Mouse (Mus musculus): ENCODE data around the gene Amdhd2.
"Not testable (repeated sequence)": the region's sequence is repeated elsewhere in the genome, so short reads cannot be mapped to it uniquely, and the experiment has no call there.

Gene Amdhd2

DNA sequence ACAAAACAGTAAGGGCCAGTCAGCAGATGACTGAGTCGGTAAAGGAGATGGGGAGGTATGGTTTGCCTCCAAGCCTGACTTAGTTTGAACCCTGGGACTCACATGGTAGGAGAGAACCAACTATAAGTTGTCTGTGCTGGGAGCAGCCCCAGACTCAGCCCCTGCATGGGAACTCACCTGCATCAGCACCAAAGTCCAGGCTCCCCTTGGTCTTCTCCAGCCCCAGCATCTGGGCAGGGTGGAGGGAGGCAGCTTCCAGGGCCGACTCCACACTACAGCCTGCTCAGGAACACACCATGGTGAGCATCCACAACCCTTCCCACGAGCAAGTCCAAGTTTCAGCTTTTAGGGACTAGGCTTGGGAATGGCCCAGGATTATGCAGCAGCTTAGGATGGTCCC, 7.2 kb downstream of the Amdhd2 start:
- no peak for DNase-seq (ENCODE audit: low read depth, low spot score)

DNA sequence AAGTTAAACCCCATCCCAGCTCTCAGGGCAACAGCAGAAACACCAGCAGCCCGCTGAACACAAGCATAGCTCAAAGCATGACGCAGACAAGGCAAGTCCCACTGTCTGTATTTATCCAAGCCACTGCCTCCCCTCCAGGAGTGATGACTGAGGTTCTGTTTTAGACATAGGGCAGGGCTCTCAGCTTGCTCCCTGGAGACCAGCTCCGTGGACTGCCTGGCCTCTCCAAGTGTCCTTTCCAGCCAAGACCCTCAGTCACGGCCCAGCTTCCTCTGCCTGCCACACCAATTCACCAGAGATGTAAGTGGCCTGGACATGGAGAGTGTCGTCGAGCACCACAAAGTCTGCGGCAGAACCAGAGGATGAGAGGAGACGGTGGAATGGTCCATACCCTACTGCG, 7.8 kb downstream of the Amdhd2 start:
- no peak for DNase-seq (ENCODE audit: low read depth, low spot score)

DNA sequence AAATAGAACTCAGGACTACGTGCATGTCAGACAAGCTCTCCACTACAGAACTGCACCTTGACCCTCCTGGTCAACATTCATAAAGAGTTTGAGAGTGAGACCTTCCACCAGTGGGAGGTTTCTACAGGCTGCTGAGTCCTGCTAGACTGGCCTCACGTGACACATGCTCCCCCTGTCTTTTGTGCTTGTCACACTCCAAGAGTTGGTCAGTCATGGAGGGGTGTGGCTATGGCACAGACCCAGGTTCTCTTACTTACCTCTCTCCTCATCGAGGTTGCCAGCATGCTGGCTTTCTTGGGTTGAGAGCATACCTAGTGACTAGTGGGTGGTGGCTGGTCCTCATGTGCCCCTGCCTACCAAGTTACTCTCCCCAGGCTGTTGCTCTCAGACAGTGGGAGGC, 9.1 kb downstream of the Amdhd2 start:
- DNase-seq (ENCODE audit: low read depth, low spot score): no peak

DNA sequence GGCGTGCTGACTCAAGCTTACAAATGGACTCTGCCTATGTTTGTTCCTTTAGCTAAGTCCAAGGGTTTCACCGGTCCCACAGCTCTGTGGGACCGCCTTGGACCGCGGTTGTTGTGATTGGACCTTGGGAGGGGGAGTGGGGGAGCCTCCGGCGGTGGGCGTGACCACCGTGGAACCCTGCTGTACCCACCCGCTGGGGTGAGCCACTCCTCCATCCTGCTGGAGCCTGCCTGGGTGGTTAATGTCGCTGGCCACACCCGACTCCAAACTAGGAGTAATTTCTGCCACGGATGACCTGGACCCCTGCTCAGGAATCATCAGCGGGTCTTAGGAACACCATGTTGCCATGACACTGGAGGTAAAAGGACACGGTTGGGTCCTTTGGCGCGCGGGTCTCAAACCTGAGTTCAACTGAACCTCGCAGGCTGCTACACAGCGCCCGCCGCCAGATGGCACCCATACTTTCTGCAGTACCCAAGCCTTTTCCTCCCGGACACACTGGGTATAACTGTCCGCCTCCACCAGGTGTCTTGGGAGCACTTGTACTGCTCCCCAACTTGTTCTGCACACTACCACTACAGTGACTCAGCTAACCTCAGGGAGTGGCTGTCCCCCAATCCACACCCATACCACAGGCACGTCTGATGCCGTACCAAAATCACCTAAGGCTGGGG, 11.5 kb downstream of the Amdhd2 start:
- DNase-seq (ENCODE audit: low read depth, low spot score): peak; percentile 83

DNA sequence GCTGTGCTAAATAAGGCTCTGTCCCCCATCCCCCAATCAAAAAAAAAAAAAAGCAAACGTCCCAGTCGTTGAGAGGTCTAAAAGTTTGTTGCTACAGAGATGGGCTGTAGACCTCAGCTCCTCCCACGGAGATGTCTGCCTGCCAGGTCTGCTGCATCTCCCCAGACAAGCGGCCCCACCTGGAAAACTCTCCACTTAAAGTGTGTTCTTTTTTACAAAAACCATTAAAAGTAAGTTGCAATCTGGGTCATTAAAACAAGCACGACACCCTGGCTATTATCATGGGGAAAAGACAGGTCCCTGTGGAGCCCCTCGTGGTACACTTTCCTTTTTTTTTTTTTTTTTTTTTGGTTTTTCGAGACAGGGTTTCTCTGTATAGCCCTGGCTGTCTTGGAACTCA, 12.2 kb downstream of the Amdhd2 start:
- DNase-seq (ENCODE audit: low read depth, low spot score): no peak

DNA sequence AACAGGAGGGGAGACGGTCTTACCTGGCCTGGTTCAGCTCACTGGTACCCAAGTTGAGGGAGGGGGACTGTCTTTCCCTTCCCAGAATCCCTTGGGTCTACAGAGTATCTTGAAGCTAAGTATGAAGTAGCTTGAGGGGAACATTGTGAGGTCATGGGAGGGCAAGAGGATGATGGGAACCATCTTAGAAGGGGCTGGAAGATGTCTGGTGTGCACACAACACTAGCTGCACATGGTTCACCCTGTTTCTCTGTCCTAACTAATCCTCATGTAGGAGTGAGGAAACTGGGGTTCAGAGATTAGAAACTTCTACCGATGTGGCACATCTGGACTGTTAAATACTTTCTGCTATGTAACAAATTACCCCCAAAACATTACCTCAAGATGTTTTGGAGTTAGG, 12.7 kb downstream of the Amdhd2 start, which contains the start of gene Pdpk1:
Pdpk1 (minus strand) TSS at position 101 of the 400 bp plus-strand sequence.
- DNase-seq (ENCODE audit: low read depth, low spot score): no peak

DNA sequence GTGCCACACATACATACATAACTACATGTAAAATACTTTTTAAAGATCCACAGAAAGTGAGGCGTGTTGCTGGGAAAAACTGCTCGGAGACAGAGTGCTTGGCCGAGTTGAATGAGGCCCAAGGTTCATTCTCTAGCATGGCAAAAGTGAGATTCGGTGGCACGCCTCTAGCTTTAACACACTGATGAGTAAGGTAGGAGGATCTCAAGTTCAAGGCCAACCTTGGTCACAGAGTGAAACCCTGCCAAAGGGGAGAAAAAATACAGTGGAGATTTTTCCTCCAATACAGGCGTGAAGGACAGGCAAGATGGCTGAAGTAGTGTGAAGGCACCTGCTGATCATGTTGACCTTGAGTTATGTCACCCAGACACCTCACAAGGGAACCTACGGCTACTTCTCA, 14.1 kb downstream of the Amdhd2 start:
- no peak for DNase-seq (ENCODE audit: low read depth, low spot score)

DNA sequence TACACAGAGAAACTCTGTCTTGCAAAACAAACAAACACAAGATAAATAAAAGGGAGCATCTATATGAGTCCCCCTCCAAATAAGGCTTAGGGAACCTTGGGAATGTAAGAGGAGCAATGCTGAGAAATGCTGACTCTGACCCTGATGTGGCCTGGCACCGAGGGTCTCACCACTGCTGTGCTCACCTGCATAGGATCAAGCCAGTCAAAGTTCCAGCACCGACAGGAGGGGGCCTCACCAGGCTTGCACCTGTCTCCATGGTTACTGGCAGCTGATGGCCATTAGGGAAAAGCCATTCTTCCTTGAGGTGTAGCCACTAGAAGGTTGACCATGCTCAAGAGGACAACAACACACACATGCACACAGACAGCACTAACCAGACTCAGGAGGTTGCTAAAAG, 20.7 kb downstream of the Amdhd2 start:
- DNase-seq (ENCODE audit: low read depth, low spot score): no peak

DNA sequence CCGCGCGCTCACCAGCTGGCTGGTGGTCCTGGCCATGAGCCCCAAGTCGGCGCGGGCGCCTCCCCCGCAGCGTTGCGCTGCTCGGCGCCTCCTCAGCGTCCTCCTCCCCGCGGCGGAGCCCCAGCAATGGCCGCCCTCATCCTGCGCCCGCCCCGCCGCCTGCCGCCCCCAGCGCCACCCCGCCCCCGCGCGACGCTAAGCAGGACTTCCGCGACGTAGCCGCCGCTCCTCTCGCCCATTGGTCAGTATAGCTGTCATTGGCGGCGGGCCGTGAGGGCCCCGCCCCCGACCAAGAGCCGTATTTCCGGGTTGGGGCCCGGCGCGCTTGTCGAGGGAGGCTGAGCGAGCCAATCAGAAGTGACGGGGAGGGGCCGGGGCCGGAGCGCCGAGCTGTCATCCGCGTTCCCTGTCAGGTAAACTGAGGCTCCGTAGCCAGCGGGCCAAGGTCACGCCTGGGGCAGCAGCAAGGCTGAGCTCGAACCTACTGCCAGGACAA, 22.1 kb downstream of the Amdhd2 start:
- DNase-seq (ENCODE audit: low read depth, low spot score): peak; percentile 94

DNA sequence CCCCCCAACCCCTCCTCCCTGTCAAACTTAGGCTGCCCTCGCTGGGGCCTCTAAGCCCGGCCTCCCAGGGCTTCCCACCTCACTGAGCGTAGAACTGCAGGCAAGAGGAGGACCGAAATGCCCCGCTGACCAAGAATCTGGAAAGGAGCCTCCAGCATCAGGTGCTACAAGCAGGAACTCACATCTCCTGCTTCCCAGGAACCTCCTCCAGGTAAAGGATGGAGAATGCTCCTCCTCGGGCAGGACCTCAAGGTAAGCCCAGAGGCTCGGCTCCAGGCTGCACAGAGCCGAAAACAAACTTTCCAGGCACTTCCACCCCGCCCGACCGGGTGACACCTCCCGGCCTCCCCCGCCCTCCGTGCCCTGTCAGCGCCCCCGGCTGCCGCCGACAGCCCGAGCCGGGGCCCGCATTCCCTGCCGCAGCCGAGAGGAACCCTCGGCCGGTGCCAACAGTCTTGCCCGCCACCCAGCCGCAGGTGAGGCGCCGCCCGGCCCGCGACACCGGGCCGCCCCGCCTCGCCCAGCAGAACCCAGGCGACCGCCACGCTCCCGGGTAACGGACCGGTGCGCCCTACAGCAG, 22.6 kb downstream of the Amdhd2 start:
- DNase-seq (ENCODE audit: low read depth, low spot score): no peak

DNA sequence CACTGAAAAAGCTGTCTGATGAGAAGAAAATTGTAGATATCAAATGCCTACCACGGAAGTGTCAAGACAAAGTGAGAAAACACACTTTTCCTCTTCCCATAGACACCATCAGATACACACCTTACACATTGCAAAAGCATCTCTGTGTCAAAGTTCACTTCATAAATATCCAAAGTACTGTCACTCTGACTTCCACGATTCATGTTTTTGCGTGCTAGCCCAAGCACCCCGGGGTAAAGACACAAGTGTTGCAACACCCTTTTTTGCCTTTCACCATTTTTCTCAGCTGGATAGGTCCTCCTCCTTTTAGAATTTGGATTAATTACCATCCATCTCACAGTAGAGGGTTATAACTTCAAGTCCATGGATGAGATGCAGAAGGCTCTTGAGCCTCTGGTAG, 23.6 kb downstream of the Amdhd2 start:
- no peak for DNase-seq (ENCODE audit: low read depth, low spot score)

DNA sequence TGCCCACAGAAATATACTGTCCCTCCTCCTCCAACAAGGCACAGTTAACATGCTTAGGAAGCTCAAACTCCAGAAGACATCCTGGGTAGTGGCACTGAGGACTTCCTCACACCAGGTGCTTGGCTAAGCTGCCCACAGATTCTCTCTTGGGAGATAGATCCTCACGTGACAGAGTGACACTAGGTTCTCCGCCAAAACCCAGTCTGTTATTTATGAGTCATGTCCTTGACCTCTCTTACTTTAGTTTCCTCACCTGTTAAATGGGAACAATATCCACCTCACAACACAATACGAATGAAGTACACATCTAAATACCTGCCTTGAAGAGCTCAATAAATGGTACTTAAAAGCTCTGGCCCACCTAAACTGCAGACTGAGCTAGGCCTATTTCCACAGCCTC, 24.3 kb downstream of the Amdhd2 start:
- no peak for DNase-seq (ENCODE audit: low read depth, low spot score)

DNA sequence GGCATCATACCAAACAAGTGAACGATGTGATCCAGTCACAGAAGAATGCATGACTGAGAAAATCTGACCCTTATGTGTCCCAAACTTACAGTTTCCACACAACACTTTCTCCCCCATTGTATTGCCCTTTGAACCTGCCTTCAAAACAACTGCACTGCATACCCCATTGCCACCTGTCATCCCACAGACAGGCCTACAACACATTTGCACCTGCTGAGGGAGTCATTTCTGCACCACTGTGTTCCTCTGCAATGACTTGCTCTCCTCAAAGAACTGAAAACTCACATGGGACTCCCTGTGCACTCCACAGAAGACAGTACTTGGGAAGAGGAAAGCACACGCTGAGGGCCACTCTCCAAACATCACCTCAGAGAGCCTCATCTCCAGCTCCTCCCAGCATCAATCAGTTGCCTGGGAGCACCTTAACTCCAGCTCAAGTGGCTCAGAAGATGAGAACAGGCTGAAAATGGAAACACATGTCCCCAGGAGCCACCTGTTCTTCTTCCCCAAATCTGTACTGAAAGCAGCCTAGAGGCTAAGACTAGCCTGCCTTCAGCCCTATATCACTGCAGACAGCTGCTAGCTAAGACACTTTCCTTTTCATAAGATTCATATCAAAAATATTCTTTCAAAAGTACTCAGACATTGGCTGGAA, 26.2 kb downstream of the Amdhd2 start:
- DNase-seq (ENCODE audit: low read depth, low spot score): no peak

DNA sequence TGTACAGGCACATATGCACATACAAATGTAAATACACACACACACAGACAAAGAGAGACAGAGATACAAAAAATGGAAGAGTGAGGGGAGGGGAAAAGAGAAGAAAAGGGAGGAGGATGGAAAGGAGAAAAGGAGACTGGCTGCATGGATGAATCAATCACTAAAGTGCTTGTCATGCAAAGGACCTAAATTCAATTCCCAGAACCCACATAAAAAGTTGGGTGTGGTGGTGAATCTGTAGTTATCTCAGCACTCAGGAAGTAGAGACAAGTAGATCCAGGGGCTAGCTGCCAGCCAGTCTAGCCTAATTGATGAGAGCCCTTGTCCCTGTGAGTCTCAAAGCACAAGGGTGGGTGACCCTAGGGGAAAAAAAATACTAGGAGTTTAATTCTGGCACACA, 29.5 kb downstream of the Amdhd2 start:
- DNase-seq (ENCODE audit: low read depth, low spot score): no peak

DNA sequence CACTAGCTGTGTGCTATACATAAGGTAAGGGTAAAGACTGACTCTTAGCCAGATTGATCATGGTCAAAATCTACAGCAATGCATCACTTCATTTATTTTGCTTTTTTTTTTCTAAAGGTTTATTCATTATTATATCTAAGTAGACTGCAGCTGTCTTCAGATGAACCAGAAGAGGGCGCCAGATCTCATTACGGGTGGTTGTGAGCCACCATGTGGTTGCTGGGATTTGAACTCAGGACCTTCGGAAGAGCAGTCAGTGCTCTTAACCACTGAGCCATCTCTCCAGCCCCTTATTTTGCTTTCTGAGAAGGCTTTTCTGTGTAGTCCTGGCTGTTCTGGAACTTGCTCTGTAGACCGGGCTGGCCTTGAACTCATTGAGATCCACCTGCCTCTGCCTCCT, 30.6 kb downstream of the Amdhd2 start:
- not testable (repeated sequence) for DNase-seq (ENCODE audit: low read depth, low spot score)

DNA sequence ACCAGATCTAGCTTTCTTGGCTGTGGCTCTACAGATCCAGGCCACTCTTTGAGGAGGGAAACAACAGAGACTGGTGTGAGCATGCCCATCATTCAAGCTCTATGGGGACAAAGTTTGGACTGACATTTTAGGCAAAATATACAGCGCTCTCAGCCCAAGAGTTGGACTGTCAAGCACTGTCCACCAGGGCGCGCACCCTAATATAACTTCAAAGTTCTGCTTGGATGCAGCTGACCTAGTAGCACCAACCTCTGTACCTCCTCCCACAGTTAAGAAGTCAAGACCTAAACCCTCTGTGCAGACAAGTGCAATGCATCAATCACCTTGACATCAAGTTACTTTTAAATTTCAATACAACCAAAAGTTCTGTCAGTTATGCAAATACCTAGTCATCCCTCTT, 32.0 kb downstream of the Amdhd2 start:
- no peak for DNase-seq (ENCODE audit: low read depth, low spot score)

DNA sequence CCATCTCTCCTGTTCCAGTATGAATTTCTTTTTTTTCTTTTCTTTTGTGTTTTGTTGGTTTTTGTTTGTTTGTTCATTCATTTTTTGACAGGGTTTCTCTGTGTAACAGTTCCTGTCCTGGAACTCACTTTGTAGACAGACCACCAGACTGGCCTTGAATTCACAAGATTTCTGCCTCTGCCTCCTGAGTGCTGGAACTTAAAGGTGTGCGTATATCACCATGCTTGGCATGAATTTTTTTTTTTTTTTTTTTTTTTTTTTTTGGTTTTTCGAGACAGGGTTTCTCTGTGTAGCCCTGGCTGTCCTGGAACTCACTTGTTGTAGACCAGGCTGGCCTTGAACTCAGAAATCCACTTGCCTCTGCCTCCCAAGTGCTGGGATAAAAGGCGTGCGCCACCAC, 34.3 kb downstream of the Amdhd2 start:
- DNase-seq (ENCODE audit: low read depth, low spot score): not testable (repeated sequence)

DNA sequence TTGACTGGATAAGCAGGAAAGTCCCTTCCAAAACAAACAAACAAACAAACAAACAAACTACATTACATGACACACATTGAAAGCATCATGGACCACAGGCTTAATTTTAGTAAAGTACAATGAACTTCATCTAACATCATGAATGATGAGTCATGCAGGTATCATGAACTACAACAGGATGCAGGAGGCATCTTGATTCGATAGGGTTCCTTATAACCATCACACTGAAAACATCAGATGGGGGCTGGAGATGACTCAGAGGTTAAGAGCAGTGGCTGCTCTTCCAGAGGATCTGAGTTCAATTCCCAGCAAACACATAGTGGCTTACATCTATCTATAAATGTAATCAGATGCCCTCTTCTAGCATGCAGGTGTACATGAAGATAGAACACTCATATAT, 36.0 kb downstream of the Amdhd2 start:
- DNase-seq (ENCODE audit: low read depth, low spot score): no peak

DNA sequence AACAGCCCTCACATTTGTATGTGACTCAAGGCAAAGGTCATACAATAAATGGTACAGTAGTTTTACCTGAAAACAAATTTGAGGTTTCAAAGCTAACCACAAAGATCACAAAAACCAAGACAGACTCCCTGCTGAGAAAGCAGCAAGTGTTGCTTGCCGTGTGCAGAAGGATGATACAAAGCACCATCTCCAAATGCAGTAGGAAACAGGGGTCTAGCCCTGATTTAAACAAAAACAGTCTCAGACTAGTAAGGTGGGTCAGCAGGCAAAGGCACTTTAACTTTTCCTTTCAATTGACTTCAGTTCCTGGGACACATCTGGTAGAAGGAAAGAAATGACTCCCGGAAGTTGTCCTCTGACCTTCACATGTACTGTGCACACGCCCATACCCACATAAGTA, 36.8 kb downstream of the Amdhd2 start:
- no peak for DNase-seq (ENCODE audit: low read depth, low spot score)

DNA sequence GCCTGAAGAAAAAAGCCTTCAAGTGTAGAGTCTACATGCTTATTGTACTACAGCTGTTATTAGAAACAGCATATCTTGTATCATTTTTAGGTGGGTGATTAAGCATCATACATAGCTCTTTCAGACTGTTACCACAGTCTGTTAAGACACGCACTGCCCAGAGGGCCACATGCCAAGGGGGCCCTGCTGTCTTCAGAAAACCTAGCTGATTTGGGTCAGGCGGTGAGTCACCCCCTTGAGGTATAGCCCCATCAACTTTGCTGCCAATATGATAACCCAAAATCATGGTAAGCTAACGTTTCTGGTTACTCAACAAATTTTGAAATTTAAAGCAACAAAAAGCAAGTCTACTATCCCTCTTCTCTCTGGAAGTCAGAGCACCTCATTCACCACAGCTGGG, 44.1 kb downstream of the Amdhd2 start:
- no peak for DNase-seq (ENCODE audit: low read depth, low spot score)

DNA sequence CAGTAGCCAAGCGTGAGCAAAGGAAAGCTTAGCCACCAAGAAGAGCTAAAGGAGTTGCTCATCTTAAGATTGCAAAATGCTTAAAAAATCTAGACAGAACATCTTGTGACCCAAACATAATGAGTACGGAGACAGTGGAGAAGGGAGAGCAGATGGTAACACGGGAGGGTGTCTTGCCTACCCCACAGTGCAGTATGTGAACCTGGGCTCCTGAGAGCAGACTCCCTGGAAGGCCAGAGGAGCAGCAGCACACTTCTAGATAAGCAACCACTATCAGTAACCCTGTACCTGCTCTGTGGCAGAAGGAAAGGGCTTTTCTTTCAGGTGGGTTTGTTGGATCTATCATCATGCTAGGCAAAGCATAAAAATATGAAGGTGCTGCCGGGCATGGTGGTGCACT, 50.5 kb downstream of the Amdhd2 start:
- DNase-seq (ENCODE audit: low read depth, low spot score): no peak

DNA sequence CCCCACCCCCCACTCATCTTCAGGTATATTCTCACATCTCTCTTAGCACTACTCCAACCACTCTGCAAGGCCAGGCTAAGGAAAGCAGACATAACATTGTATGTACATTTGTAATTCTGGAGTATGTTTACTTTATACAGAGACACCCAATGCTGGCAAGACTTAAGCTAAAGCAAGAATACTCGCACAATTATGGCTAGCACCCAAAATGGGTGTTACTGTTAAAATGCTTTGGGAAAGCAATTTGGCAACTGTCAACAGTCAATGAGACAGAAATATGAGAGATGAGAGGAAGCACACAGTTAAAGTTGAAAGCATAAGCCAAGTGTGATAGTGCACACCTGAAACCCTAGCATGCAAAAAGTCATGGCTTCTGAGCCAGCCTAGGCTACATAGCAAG, 52.3 kb downstream of the Amdhd2 start:
- DNase-seq (ENCODE audit: low read depth, low spot score): no peak

DNA sequence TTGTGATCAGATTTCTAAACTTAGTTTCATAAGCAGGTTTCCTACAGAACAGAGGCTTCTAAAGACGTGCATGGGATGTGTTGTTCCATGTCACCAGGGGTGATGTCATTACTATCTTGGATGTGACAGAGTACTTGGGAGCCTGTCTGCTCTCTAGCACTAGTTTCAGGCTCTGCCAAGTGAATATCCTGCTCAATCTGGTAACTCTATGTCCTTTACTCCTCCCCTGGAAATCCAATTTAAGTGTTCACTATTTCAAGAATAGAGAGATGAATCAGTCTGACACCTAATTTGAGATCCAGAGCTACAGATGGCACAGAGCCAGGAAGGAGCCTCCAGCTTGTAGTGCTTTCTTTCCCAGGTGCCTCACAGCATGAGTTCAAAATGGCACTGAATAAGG, 54.7 kb downstream of the Amdhd2 start:
- DNase-seq (ENCODE audit: low read depth, low spot score): no peak

All from forelimb bud, embryonic 11.5 days (tissue).